Mouse (Mus musculus): ENCODE measurements at regions not wholly inside any gene's neighbourhood (a gene's known extent, or its start where the extent isn't known, plus 50 kb on each side); places are given as distances from the start of the nearest gene placed in this dataset.

DNA sequence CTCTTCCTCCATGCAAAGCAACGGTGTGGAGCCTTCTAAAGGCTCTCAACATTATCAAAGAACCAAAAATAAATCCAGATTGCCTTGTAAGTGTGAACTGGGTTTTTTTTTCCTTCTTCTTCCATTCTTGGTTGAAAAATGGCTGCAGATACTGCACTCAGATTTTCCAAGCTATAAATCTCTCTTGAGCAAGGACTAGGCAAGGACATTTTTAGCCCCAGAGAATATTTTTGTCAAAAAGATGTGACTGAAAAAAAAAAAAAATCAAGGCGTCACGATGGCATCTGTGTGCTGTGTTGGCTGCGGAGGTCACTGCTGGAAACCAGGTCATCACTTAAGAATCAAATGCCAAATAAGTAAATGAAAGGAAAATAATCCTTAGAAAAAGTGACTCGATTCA is 386.9 kb downstream of the Wdr11 start:
- no peak for ATAC-seq (ENCODE audit: low read depth)
- H3K27ac ChIP-seq (replicated peaks; ENCODE audit: low read depth, low read length), result no peak overlapping the region
- peaks cover 11% of the 10 kb centered on the region for H3K4me1 ChIP-seq (ENCODE audit: control insufficient read depth, insufficient read depth, low read length)
- no peaks in the 10 kb centered on the region for H3K27me3 ChIP-seq (replicated peaks; ENCODE audit: control insufficient read depth, insufficient read depth, low read length)
- no peak for DNase-seq (ENCODE audit: low spot score)
- H3K36me3 ChIP-seq (ENCODE audit: control insufficient read depth, insufficient read depth, low read length), result no peaks in the 10 kb centered on the region
- 73% methylated on average over 5 of the region's 5 CpGs for WGBS
- no peak overlapping the region for H3K4me2 ChIP-seq (ENCODE audit: low read depth, low read length)
- H3K9ac ChIP-seq (ENCODE audit: low read depth, low read length), result no peak overlapping the region
- H3K4me3 ChIP-seq (ENCODE audit: low read depth, low read length), result no peak overlapping the region
- H3K9me3 ChIP-seq (ENCODE audit: control insufficient read depth, low read length), result no peaks in the 10 kb centered on the region

DNA sequence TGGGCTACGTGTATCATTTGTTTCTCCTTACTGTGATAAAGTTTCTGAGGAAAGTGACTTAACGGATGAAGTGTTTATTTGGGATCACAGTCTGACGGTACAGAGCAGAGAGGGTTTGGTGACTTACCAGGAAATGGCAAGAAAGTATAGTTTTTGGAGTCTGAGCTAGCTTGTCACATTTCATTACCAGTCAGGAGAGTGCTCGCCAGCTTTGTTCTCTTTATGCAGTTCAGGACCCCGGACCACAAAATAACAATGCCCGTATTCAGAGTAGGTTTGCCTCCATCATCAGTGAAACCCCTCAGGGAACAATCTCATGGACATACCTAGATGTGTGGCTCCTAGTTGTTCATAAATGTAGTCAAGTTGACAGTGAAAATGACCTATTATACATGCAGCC is 387.7 kb downstream of the Wdr11 start:
- H3K4me3 ChIP-seq (ENCODE audit: low read depth, low read length), result no peak overlapping the region
- H3K9me3 ChIP-seq (ENCODE audit: control insufficient read depth, low read length), result no peaks in the 10 kb centered on the region
- DNase-seq (ENCODE audit: low spot score) (no peak), ATAC-seq (ENCODE audit: low read depth) (no peak)
- no peaks in the 10 kb centered on the region for H3K36me3 ChIP-seq (ENCODE audit: control insufficient read depth, insufficient read depth, low read length)
- 36% methylated on average over 6 of the region's 6 CpGs for WGBS
- no peak overlapping the region for H3K4me2 ChIP-seq (ENCODE audit: low read depth, low read length)
- no peak overlapping the region for H3K9ac ChIP-seq (ENCODE audit: low read depth, low read length)
- peaks cover 19% of the 10 kb centered on the region for H3K4me1 ChIP-seq (ENCODE audit: control insufficient read depth, insufficient read depth, low read length)
- H3K27me3 ChIP-seq (replicated peaks; ENCODE audit: control insufficient read depth, insufficient read depth, low read length), result no peaks in the 10 kb centered on the region
- H3K27ac ChIP-seq (replicated peaks; ENCODE audit: low read depth, low read length), result no peak overlapping the region

GRCm38 (mm10) chr7:129980501-129980900 is 388.8 kb downstream of the Wdr11 start:
- H3K27me3 ChIP-seq (replicated peaks; ENCODE audit: control insufficient read depth, insufficient read depth, low read length), result no peaks in the 10 kb centered on the region
- no peaks in the 10 kb centered on the region for H3K36me3 ChIP-seq (ENCODE audit: control insufficient read depth, insufficient read depth, low read length)
- no peak overlapping the region for H3K27ac ChIP-seq (replicated peaks; ENCODE audit: low read depth, low read length)
- H3K4me3 ChIP-seq (ENCODE audit: low read depth, low read length), result no peak overlapping the region
- no peak overlapping the region for H3K9ac ChIP-seq (ENCODE audit: low read depth, low read length)
- DNase-seq (ENCODE audit: low spot score) (no peak), ATAC-seq (ENCODE audit: low read depth) (no peak)
- 64% methylated on average over 1 of the region's 1 CpGs for WGBS
- peaks cover 28% of the 10 kb centered on the region for H3K4me1 ChIP-seq (ENCODE audit: control insufficient read depth, insufficient read depth, low read length)
- H3K9me3 ChIP-seq (ENCODE audit: control insufficient read depth, low read length), result no peaks in the 10 kb centered on the region
- H3K4me2 ChIP-seq (ENCODE audit: low read depth, low read length), result no peak overlapping the region

GRCm38 (mm10) chr7:129982411-129982810 is 390.7 kb downstream of the Wdr11 start:
- Histone ChIP-seq H3K4me1 (ENCODE audit: control insufficient read depth, insufficient read depth, low read length) (peaks cover 28% of the 10 kb centered on the region), H3K36me3 (ENCODE audit: control insufficient read depth, insufficient read depth, low read length) (no peaks in the 10 kb centered on the region), H3K4me3 (ENCODE audit: low read depth, low read length) (no peak overlapping the region), H3K27ac (replicated peaks; ENCODE audit: low read depth, low read length) (no peak overlapping the region), H3K27me3 (replicated peaks; ENCODE audit: control insufficient read depth, insufficient read depth, low read length) (no peaks in the 10 kb centered on the region), H3K4me2 (ENCODE audit: low read depth, low read length) (no peak overlapping the region), H3K9me3 (ENCODE audit: control insufficient read depth, low read length) (no peaks in the 10 kb centered on the region), H3K9ac (ENCODE audit: low read depth, low read length) (no peak overlapping the region)
- DNase-seq (ENCODE audit: low spot score) (no peak), ATAC-seq (ENCODE audit: low read depth) (no peak)
- WGBS, result 47% methylated on average over 5 of the region's 5 CpGs

GRCm38 (mm10) chr7:129983601-129984120 is 392.0 kb downstream of the Wdr11 start:
- Histone ChIP-seq H3K27ac (replicated peaks; ENCODE audit: low read depth, low read length) (peak overlapping the region; percentile 55; the same call in 1 of the 2 replicates), H3K4me3 (ENCODE audit: low read depth, low read length) (no peak overlapping the region), H3K36me3 (ENCODE audit: control insufficient read depth, insufficient read depth, low read length) (no peaks in the 10 kb centered on the region), H3K27me3 (replicated peaks; ENCODE audit: control insufficient read depth, insufficient read depth, low read length) (no peaks in the 10 kb centered on the region), H3K4me2 (ENCODE audit: low read depth, low read length) (no peak overlapping the region), H3K9me3 (ENCODE audit: control insufficient read depth, low read length) (no peaks in the 10 kb centered on the region), H3K9ac (ENCODE audit: low read depth, low read length) (no peak overlapping the region), H3K4me1 (ENCODE audit: control insufficient read depth, insufficient read depth, low read length) (peaks cover 28% of the 10 kb centered on the region)
- no peak for DNase-seq (ENCODE audit: low spot score)
- WGBS, result 69% methylated on average over 6 of the region's 6 CpGs
- ATAC-seq (ENCODE audit: low read depth), result peak; percentile 18; the same call in 1 of the 2 replicates

DNA sequence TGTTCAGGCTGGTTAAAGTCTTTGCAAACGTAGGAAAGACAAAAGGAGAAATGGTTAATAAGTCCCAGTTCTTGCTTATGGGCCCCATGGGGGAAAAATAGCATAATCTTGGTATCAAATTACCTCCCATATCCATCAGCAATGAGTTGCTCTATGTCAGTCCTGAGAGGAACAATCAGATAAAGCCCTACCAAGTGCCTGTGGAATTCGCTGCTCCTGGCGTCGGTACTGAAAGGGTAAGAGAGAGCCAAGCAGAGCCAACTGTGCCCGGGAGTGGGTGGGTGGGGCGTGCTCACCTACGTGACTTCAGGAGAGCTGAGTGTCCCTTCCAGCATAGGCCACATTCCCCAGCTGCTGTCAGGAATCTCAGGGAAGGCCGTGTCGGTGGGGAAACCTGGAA is 392.7 kb downstream of the Wdr11 start:
- no peaks in the 10 kb centered on the region for H3K9me3 ChIP-seq (ENCODE audit: control insufficient read depth, low read length)
- DNase-seq (ENCODE audit: low spot score) (peak; percentile 59), ATAC-seq (ENCODE audit: low read depth) (peak; percentile 65; the same call in 1 of the 2 replicates)
- peak overlapping the region; percentile 55 for H3K27ac ChIP-seq (replicated peaks; ENCODE audit: low read depth, low read length)
- no peak overlapping the region for H3K9ac ChIP-seq (ENCODE audit: low read depth, low read length)
- H3K4me2 ChIP-seq (ENCODE audit: low read depth, low read length), result peak overlapping the region; percentile 15; the same call in 1 of the 2 replicates
- H3K4me1 ChIP-seq (ENCODE audit: control insufficient read depth, insufficient read depth, low read length), result peaks cover 28% of the 10 kb centered on the region
- 39% methylated on average over 8 of the region's 9 CpGs for WGBS
- H3K36me3 ChIP-seq (ENCODE audit: control insufficient read depth, insufficient read depth, low read length), result no peaks in the 10 kb centered on the region
- no peak overlapping the region for H3K4me3 ChIP-seq (ENCODE audit: low read depth, low read length)
- H3K27me3 ChIP-seq (replicated peaks; ENCODE audit: control insufficient read depth, insufficient read depth, low read length), result no peaks in the 10 kb centered on the region

GRCm38 (mm10) chr7:129987119-129987665 is 395.5 kb downstream of the Wdr11 start:
- H3K27me3 ChIP-seq (replicated peaks; ENCODE audit: control insufficient read depth, insufficient read depth, low read length), result no peaks in the 10 kb centered on the region
- H3K9me3 ChIP-seq (ENCODE audit: control insufficient read depth, low read length), result no peaks in the 10 kb centered on the region
- no peak overlapping the region for H3K9ac ChIP-seq (ENCODE audit: low read depth, low read length)
- peaks cover 31% of the 10 kb centered on the region for H3K4me1 ChIP-seq (ENCODE audit: control insufficient read depth, insufficient read depth, low read length)
- no peaks in the 10 kb centered on the region for H3K36me3 ChIP-seq (ENCODE audit: control insufficient read depth, insufficient read depth, low read length)
- ATAC-seq (ENCODE audit: low read depth) (no peak), DNase-seq (ENCODE audit: low spot score) (no peak)
- H3K4me2 ChIP-seq (ENCODE audit: low read depth, low read length), result no peak overlapping the region
- 28% methylated on average over 6 of the region's 6 CpGs for WGBS
- H3K4me3 ChIP-seq (ENCODE audit: low read depth, low read length), result no peak overlapping the region
- no peak overlapping the region for H3K27ac ChIP-seq (replicated peaks; ENCODE audit: low read depth, low read length)

DNA sequence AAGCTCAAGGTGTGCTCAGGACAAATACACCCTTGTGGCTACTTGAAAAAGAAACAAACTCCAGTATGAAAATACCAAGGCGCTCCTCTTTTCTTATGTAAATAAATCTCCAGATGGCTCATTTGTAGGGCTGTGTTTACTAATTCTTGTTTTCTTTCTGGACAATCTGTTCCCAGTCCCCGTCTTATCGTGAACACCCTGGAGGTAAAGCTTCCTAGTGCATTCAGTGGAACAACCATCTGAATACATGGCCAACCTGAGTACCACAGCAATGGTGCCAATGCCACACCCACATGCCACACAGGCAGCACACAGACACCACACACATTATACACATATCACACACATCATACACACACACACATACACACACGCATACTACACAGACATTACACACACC is 396.1 kb downstream of the Wdr11 start:
- no peak overlapping the region for H3K4me3 ChIP-seq (ENCODE audit: low read depth, low read length)
- 58% methylated on average over 4 of the region's 4 CpGs for WGBS
- DNase-seq (ENCODE audit: low spot score), result no peak
- H3K4me1 ChIP-seq (ENCODE audit: control insufficient read depth, insufficient read depth, low read length), result peaks cover 31% of the 10 kb centered on the region
- no peak overlapping the region for H3K9ac ChIP-seq (ENCODE audit: low read depth, low read length)
- H3K27ac ChIP-seq (replicated peaks; ENCODE audit: low read depth, low read length), result no peak overlapping the region
- H3K4me2 ChIP-seq (ENCODE audit: low read depth, low read length), result no peak overlapping the region
- H3K27me3 ChIP-seq (replicated peaks; ENCODE audit: control insufficient read depth, insufficient read depth, low read length), result no peaks in the 10 kb centered on the region
- H3K36me3 ChIP-seq (ENCODE audit: control insufficient read depth, insufficient read depth, low read length), result no peaks in the 10 kb centered on the region
- H3K9me3 ChIP-seq (ENCODE audit: control insufficient read depth, low read length), result no peaks in the 10 kb centered on the region
- ATAC-seq (ENCODE audit: low read depth), result no peak
